Mouse (Mus musculus): ENCODE data around the gene Anapc4. TPM values are rescaled to one million over a fixed set of nuclear protein-coding genes. Genes with fewer than 3 reads are reported as not detected.

Anapc4 gene
- total RNA-seq, 4 experiments from 2014 or later: 57.3 to 74.1 (median 67.4) TPM

DNA sequence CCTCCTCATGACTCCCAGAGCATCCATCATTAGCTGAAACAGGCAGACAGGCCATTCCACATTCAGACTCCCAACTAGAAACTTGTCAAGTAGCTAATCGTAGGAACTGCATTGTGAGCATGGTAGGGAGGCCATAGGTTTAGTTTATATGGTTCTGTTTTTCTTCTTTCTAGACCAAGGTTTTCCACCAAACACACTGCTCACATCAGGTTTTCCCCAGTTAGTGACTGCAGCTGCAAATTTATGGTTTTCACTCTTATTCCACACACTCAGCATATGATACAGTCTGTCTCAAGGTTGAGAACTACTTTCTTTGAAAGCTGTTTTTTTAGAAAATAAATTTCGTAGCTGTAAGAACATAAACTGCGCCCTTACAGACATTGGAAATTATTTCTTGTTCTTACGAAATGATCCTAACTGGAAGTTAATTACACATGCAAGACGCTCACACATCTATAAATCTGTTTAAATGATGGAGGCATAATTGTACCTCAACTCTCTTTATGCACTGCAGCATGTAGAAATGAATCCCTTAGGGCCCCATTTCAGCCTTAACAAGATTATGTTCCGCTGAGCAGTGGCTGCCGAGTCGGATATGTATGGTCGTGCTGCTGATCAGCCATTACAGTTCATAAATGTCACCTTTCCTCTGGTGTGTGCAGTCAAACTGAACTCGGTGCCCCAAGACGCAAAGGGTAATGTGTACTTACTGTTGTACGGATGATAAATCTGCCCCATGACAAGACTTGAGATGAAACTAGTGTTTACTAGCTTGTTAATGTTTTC lies 35.3 kb downstream of the Anapc4 start:
- no peak for DNase-seq (ENCODE audit: low spot score in 2 of 2)

DNA sequence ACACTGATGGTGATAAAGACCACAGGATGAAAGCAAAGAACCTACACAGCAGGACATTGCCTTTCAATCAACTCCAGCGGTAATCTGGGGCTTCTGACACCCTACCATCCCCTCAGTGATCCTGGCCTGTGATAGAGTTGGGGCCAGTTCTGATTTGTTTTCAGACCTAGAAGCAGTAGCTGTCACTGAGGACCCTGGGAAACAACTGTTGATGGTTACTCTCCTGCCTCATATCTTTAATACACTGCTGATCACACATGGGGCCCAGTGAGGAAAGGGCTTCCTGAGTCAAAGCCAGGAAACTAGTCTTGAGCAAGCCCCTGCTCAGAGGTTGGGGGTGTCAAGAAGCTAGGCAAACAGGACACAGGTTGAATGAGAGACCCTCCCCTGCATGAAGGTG lies 37.6 kb downstream of the Anapc4 start:
- DNase-seq (ENCODE audit: low spot score in 2 of 2): no peak

DNA sequence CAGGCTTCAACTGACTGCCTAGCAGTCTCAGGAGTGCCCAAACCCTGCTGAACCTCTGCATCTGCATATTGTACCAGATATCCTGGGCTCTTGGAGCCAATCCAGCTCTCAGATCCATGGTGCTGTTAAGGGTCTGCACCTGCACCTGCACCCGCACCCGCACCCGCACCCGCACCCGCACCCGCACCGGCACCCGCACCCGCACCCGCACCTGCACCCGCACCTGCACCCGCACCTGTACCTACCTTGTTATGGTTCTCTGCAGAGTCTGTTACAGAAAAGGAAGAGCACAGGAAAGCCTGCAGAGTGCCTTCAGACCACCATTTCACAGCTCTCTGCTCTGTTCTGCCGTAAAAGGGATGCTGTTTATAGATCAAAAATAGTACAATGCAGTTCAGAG lies 38.2 kb downstream of the Anapc4 start:
- no peak for DNase-seq (ENCODE audit: low spot score in 2 of 2)

DNA sequence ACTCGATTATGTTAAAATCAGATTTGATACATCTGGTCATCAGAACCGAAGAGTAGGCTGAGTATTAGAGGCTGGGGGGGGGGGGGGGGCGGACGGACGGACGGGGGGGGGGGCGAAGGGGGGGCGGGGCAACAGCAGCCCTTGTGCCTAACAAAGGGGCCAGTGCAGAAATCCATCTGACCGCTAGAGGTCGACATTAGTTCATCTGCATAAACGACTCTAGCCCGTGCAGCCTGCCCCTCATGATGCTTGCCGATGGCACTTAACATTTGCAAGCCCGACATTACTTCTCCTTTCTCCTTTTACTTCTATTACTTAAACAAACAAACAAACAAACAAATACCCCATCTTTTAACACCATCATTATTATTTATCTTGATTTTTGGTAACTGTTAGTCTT lies 45.0 kb downstream of the Anapc4 start:
- no peak for DNase-seq (ENCODE audit: low spot score in 2 of 2)

DNA sequence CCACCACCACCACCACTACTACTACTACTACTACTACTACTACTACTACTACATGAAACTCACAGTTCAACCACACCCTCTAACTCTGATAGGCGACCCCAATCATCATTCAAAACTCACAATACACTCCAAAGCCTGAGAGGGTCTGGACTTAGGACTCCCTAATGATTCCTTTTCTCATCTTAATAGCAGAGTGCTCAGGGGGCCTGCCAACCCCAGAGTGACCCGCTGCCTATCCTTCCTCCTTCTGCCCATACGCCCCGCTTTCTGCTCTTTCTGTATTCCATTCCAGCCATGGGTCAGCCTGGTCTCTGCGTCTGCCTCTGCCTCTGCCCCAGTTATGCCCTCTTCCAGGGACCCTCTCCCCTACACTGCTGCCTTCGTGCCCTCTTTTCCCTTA lies 46.1 kb downstream of the Anapc4 start:
- DNase-seq (ENCODE audit: low spot score in 2 of 2): no peak

DNA sequence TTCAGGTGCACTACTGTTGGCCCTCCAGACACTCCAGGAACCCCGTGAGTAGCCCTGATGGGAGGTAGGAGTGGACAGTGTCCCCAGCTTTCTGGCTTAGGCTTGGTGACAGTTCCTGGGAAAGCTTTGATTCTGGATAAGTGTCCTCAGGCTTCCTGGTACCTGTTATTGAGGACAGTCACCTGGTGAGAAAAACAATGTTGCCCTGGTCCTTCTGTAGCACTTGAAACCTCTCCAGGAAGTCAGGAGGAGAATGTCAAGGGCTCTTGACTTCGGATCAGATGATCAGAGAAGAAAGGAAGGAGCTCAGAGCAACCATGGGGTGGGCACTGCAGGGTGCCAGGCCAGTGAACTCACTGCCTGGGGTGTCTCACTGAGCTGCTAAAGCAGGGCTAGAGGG lies 48.6 kb downstream of the Anapc4 start:
- no peak for DNase-seq (ENCODE audit: low spot score in 2 of 2)

DNA sequence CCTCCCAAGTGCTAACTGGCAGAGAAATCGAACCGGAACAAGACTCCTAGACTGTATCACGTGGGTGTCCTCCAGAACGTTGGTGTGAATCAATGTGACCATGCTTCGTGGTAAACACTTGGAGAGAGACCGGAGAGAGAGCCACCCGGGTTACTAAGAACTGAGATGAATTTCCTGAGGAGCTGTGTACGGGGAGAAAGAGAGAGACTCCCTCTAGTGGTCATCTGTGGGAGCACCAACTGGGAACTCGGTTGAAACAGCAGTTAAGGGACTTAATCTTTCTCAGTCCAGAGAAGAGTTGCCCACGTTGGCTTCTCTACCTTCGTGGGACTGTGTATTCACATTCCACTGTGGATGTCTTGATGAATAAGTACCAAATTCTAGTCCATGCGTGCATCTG lies 53.3 kb downstream of the Anapc4 start:
- DNase-seq (ENCODE audit: low spot score in 2 of 2): peak in 1 of 2 experiments; percentile 30

DNA sequence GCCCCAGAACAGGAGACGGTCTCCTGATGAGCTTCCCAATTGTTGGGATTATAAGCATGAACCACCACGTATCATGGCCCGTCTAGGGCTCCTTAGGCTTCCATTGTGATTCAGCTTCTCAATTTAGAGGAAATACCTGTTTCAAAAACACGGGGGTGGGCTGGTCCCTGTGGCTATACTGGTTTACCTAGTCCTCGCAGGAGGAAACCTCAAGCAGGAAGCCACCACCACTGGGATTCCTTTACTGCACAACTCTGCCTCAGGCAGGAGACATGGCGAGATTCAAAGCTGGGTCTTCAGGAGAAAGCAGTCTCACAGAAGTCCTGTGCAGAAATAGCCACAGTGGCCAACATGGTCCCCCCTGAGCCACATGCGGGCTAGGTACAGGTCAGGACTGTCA lies 56.1 kb downstream of the Anapc4 start:
- DNase-seq (ENCODE audit: low spot score in 2 of 2): no peak

DNA sequence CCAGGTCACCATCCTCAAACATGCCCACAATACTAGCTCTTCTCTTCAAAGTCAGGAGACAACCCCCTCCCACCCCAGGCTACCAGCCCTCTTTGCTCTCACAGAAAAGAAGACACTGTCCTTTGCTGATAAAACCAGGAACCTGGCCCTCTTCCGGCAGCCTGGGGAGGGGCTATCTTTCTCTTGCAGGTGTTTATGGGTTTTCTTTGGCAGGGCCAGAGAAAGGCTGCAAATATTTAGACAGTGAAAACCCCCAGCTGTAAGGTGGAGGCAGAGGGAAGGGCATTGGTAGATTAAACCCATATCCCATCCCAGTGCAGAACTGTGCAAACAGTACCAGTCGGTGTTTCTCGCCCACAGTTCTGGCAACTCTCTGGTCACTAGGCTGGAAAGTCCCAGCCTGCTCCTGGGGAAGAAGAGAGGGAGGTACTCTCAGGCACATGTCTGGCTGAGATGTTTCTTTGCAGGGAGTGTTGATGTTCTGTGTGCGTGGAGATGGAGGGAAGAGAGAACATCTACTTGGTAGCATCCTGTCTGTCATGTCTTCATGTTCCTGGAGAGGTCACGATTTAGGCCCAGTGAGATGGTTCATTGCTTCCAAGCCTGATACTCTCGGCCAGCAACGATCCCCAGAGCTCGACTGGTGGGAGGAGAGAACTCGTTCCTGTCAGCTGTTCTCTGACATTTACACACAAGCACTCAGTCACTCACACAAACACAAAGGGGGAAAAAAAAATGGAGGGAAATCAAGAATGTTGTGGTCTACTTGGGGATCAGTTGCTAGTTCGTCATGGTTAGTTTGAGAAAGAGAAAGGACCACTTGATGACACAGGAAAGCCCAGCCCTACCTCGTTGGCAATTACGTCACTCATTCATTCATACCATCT lies 58.4 kb downstream of the Anapc4 start:
- no peak for DNase-seq (ENCODE audit: low spot score in 2 of 2)

DNA sequence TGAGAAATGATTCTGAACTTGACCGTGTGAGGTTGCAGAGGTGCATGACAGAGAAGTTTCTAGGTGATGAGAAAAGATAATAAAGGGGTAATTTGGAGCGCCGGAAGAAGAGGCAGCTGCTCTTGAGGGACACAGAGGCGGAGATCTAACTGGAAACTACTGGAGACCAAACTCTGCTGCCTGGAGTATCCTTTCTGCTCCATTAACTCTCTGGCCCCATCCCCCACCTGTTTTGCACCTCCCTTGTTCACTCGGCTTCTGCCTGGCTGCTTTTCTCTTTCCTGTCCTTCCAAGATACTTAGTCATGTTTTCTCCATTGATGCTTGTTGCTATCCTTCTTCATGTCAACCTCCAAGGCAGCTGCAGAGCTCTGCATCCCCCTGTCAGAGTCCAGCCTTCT lies 60.1 kb downstream of the Anapc4 start:
- DNase-seq (ENCODE audit: low spot score in 2 of 2): no peak

DNA sequence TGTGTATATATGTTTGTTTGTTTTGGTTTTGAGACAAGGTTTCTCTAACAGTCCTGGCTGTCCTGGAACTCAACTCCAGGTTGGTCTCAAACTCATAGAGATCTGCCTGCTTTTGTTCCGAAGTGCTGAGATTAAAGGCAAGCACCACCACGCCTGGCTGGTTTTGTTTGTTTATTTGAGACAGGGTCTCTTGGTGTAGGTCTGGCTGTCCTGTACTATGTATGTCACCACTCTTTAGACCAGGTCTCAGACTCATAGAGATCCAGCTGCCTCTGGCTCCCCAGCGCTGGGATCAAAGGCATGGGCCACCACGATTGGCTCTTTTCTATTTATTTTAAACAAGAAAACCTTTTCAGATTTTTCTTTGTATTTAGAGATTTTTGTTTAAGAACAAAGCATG lies 70.4 kb downstream of the Anapc4 start:
- no peak for DNase-seq (ENCODE audit: low spot score in 2 of 2)

DNA sequence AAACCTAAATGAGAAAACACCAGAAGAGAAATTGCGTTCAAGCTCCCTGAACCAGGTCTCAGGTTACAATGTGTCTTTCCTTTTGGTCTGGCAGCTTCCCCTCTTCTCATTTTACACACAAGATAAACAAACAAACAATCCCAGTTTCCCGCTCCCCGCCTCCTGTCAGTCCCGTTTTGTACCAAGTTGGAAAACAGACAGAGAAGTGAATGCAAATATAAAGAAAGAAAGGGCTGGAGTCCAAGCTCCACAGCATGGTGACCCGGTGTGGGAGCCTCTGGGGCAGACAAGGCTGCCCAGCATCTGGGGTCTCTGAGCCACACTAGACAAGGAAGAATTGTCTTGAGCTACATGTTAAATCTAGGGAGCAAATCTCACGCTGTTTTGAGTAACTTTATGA lies 70.9 kb downstream of the Anapc4 start:
- no peak for DNase-seq (ENCODE audit: low spot score in 2 of 2)

DNA sequence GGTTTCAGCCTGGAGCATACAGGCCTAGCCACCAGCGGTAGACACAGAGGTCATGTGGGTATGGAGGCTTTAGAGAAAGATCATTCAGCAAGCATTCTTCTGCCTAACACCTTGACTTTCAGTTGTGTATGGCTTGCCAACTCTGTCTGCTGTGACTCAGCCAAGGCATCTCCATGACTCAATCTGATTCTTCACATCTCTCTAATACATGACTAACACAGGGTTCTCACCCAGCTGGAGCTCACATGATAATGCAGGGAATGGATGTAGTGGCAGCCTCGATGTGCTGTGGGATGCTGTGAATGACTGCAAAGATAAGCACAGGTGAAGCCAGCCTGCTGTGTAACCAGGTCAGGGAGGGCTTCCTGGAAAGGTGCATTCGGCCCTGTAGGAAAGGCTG lies 74.4 kb downstream of the Anapc4 start:
- peak in 1 of 2 experiments; percentile 40 for DNase-seq (ENCODE audit: low spot score in 2 of 2)

DNA sequence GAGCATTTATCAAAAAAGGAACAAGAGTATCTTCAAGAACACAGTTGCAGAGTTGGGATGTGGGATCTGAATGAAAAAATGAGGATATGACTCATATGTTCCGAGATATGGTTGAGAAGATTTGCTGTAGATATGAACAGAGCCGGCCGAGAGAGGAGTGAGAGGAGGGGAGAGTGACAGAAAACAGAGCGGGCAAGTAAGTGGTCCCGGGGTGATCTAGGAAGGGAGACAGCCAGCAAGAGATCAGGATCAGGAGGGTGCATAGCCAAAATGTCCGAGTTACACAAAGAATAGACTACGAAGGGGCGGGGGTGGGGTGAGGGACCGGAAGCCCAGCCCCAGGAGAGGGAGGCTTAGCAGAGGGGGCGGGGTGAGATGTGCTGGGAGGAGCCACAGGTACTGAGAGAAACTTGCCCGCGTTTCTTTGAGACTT lies 76.4 kb downstream of the Anapc4 start:
- DNase-seq (ENCODE audit: low spot score in 2 of 2): no peak

DNA sequence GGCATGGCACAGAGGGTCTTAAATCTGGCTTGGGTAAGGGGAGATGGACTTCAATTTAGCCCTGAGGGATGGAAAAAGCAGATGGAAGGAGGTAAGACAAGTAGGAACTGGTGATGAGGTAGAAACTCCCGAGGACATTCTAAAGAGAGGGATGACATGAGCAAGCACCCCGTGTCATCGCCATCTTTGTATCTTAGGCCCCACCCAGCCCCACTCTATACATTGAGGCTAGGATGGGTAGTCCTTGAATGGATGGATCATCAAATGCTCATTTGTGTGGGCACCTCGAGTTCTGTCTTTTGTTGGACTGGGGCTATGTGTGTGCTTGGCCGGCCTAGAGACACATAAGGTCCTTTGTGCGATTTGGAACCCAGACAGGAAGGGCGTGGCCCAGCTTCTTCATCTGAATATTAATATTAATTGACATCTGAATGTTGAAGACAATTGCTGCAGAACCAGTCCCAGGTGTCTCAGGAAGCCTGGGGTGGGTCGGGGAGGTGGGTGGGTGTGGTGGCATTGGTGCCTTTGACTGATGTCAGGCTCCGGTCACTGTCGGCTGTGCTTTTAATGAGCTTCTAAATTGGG lies 77.6 kb downstream of the Anapc4 start:
- DNase-seq (ENCODE audit: low spot score in 2 of 2): no peak

DNA sequence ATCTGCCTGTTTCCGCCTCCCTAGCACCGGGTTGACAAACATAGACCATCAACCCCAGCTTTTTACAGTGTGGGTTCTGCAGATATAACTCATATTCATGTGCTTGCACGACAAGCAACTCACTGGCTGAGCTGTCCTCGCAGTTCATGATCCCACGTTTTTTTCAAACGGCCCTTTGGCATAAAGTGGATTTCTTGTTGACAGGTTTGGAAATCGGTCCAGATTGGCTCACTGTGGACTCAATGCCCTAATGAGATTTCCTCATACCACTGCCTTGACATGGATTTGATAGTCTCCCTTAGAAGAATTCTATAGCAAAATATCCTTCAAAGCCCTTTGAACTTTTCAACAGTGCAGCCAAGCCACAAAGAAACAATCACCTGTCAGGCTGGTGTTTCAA lies 79.9 kb downstream of the Anapc4 start:
- no peak for DNase-seq (ENCODE audit: low spot score in 2 of 2)

DNA sequence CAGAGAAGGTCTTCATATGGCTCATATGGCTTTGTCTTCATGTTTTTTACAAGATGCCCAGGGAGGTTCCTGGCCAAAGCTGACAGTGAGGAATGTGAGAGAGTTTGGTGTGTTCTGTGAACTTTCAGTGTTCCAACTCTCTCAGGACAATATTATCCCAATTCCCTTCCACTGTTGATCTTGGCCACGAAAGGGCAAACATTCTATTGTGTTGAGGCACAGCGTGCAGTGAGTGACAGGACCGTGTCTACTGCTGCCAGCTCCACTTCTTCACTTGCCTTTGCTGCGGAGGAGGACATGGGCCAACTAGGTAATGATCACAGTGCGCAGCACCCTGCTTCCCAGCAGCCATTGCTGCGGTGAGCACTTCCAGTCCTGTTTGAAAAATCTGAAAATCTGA lies 82.4 kb downstream of the Anapc4 start:
- no peak for DNase-seq (ENCODE audit: low spot score in 2 of 2)

Other genes starting within 250 kb of the Anapc4 start
- 10 to 100 TPM; 10.8 to 16.5 (median 11.2) TPM for gene Sepsecs, start 164.3 kb upstream of the Anapc4 start, total RNA-seq (2022)
- 1 to 10 TPM; 1.3 to 2.1 (median 1.5) TPM for gene Pi4k2b, start 92.4 kb upstream of the Anapc4 start, total RNA-seq (2022)
- 10 to 100 TPM in 3 of 4 experiments, 1 to 10 TPM in 1; 9.9 to 12.4 (median 10.6) TPM for gene Zcchc4, start 58.6 kb upstream of the Anapc4 start, total RNA-seq (2022)
- under 1 TPM in 1 of 4 experiments, not detected in 3; 0.11 TPM for gene Slc34a2, start 204.1 kb downstream of the Anapc4 start, total RNA-seq (2022)